Mouse (Mus musculus): ENCODE results near the gene Urb2. TPM values are rescaled to one million over a fixed set of nuclear protein-coding genes. Genes with fewer than 3 reads are reported as not detected.

Gene Urb2
- 1.2 TPM in 2 replicates for polyA plus RNA-seq (2015; fragmentation: Nextera tagmentation; extraction: Ambion mirVana)

DNA sequence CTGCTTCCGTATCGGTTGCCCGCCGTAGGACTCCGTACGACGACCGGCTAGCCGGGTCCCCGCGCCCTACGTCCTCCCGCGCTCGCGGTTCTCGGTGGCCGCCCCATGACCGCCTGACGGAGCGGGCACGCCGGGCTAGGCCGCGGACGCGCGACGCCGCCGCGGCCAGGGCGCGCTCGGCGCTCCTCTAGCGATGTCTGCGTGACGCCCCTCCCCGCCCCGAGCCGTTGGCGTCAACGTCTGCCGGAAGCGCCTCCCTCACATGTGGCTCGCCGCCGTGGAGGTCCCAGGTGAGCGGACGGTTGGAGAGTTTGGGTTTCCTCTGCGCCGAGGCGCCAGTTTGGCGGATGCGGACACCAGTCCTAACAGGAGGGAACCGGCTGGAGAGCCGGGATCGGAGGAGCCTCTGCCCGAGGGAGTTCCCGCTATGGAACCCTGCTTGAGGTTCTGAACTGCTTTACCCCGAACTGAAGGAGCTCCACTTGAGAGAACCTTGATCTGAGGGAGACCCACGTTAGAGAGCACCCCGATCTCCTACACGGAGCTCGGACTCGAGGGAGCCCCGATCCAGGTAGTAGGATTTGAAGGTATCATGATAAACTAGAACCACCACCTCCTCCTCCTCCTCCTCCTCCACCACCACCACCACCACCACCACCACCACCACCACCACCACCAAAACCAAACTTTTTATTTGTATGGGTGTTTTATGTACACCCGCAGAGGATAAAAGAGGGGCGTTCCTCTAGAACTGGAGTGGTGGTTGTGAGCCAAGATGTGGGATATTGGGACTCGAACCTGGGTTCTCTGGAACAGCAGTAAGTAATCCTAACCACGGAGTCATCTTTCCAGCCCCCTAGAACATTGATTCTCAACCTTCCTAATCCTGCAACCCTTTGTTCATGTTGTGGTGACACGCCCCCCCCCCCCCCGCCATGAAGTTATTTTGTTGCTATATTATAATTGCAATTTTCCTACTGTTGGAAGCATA lies at the start of gene Urb2, which contains the start of gene Taf5l:
TSS of gene Urb2 (plus strand) at position 272 of the 991 bp plus-strand sequence.
TSS of gene Taf5l (minus strand) at position 161 of the 991 bp plus-strand sequence.
- H3K27ac ChIP-seq (ENCODE audit: low read depth), result peak within 1 kb of the TSS; percentile 95
- peak within 1 kb of the TSS; percentile 76 for H3K4me2 ChIP-seq (ENCODE audit: low read depth, low read length)
- H3K4me1 ChIP-seq (ENCODE audit: insufficient read depth), result peaks cover 29% of the 10 kb centered on the region
- H3K4me3 ChIP-seq (ENCODE audit: low read depth, low read length), result peak within 1 kb of the TSS; percentile 95
- H3K27me3 ChIP-seq (ENCODE audit: insufficient read depth, low read length), result no peaks in the 10 kb centered on the region
- DNase-seq (peak; percentile 94), ATAC-seq (peak; percentile 91)
- WGBS (ENCODE audit: insufficient replicate concordance), result under 1% methylated on average over 54 of the region's 74 CpGs
- peak within 1 kb of the TSS; percentile 93 for H3K9ac ChIP-seq (replicated peaks)
- no peak for TF ChIP-seq EP300 (IDR thresholded peaks at IDR 0.05; ENCODE audit: low read depth)
- TF ChIP-seq CTCF (IDR thresholded peaks at IDR 0.05; ENCODE audit: low read depth), result no peak
- peaks cover 18% of the 10 kb centered on the region for H3K36me3 ChIP-seq (replicated peaks; ENCODE audit: insufficient read depth, low read length)
- no peaks in the 10 kb centered on the region for H3K9me3 ChIP-seq (ENCODE audit: low read length)

DNA sequence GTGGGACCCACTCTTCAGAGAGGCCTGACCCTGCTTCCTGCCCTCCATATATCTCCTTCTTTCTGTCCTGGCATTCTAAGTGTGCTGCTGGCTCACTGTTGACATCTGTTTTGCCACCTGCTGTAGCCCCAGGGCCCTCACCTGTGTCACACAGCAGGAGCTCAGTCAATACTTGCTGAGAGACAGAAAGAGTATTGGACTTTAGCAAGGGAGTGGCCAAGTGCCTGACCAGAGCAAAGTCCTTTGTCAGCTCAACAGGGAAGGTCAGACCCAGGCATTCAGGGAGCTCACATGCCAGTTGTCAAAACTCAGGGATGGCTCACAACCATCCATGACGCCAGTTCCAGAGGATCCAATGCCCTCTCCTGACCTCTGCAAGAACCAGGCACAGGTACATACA lies 47.8 kb upstream of the Urb2 start:
- Histone ChIP-seq H3K9me3 (ENCODE audit: low read length) (no peaks in the 10 kb centered on the region), H3K27me3 (ENCODE audit: insufficient read depth, low read length) (no peaks in the 10 kb centered on the region), H3K9ac (replicated peaks) (no peak overlapping the region), H3K4me2 (ENCODE audit: low read depth, low read length) (no peak overlapping the region), H3K4me3 (ENCODE audit: low read depth, low read length) (no peak overlapping the region), H3K4me1 (ENCODE audit: insufficient read depth) (peaks cover 26% of the 10 kb centered on the region), H3K36me3 (replicated peaks; ENCODE audit: insufficient read depth, low read length) (peaks cover 72% of the 10 kb centered on the region), H3K27ac (ENCODE audit: low read depth) (peak overlapping the region; percentile 81)
- DNase-seq (peak; percentile 37), ATAC-seq (peak; percentile 88)
- WGBS (ENCODE audit: insufficient replicate concordance), result 65% methylated on average over 1 of the region's 1 CpGs
- no peak for TF ChIP-seq CTCF (IDR thresholded peaks at IDR 0.05; ENCODE audit: low read depth)
- peak; percentile 46 for TF ChIP-seq EP300 (IDR thresholded peaks at IDR 0.05; ENCODE audit: low read depth)

DNA sequence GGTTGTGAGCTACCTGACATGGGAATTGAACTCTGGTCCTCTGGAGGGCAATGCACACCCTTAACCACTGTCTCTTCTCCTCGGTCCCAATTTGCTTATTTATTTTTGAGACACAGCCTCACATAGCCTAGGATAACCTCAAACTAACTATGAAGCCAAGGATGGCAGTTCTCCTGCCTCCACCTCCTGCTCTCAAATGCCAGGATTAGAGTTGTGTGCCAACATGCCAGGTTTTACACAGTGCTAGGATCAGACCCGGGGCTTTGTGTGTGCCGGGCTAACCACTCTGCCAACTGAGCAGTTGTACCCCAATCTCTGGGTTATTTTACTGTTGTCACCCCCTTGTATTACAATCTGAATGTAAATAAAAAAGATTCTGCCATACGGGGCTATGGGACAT lies 43.8 kb upstream of the Urb2 start:
- H3K4me1 ChIP-seq (ENCODE audit: insufficient read depth), result peaks cover 42% of the 10 kb centered on the region
- peak overlapping the region; percentile 75 for H3K4me2 ChIP-seq (ENCODE audit: low read depth, low read length)
- H3K36me3 ChIP-seq (replicated peaks; ENCODE audit: insufficient read depth, low read length), result peaks cover 46% of the 10 kb centered on the region
- peak overlapping the region; percentile 81; the same call in 1 of the 2 replicates for H3K27ac ChIP-seq (ENCODE audit: low read depth)
- H3K4me3 ChIP-seq (ENCODE audit: low read depth, low read length), result peak overlapping the region; percentile 97
- H3K27me3 ChIP-seq (ENCODE audit: insufficient read depth, low read length), result no peaks in the 10 kb centered on the region
- H3K9me3 ChIP-seq (ENCODE audit: low read length), result no peaks in the 10 kb centered on the region
- WGBS (ENCODE audit: insufficient replicate concordance), result 91% methylated on average over 4 of the region's 4 CpGs
- ATAC-seq (no peak), DNase-seq (no peak)
- no peak for TF ChIP-seq EP300 (IDR thresholded peaks at IDR 0.05; ENCODE audit: low read depth)
- peak overlapping the region; percentile 28; the same call in 1 of the 2 replicates for H3K9ac ChIP-seq (replicated peaks)

DNA sequence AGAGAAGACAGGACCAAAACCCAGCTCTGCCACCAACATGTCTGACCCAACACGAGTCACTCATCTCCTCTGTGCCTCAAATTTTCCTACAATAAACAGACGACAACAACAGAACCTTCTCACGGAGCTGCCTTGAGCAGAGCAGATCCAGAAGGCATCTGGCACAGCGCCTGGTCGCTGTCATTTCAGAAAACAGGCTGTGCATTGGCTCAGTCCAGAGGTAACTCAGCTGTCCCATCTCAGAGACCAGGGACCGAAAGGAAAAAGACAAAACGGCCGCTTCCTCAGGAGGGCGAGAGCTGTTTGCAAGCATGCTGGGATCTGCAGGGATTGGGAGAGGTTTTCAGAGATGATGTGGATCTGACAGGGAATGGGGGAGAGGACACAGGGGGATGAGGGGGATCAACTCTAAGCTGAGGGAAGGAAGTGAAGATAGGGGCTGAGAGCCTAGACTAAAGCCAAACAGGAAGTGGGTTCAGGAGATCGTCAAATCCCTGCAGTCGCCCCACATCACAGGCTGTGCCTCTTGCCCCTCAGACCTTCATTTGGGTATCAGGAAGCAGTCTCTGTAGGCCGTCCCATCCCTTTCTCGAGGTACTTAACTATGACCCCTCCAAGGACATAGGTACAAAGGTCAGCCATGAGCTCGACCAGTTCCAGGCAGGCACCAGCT lies 43.0 kb upstream of the Urb2 start:
- H3K9me3 ChIP-seq (ENCODE audit: low read length), result no peaks in the 10 kb centered on the region
- H3K4me1 ChIP-seq (ENCODE audit: insufficient read depth), result peaks cover 40% of the 10 kb centered on the region
- H3K36me3 ChIP-seq (replicated peaks; ENCODE audit: insufficient read depth, low read length), result peaks cover 41% of the 10 kb centered on the region
- peak overlapping the region; percentile 97 for H3K4me3 ChIP-seq (ENCODE audit: low read depth, low read length)
- 0 out of 2 replicates have a peak, but pooled peaks have one; percentile 7 for TF ChIP-seq EP300 (IDR thresholded peaks at IDR 0.05; ENCODE audit: low read depth)
- no peak for TF ChIP-seq CTCF (IDR thresholded peaks at IDR 0.05; ENCODE audit: low read depth)
- ATAC-seq (no peak), DNase-seq (no peak)
- 46% methylated on average over 14 of the region's 14 CpGs for WGBS (ENCODE audit: insufficient replicate concordance)
- peak overlapping the region; percentile 75 for H3K4me2 ChIP-seq (ENCODE audit: low read depth, low read length)
- peak overlapping the region; percentile 81 for H3K27ac ChIP-seq (ENCODE audit: low read depth)
- peak overlapping the region; percentile 28 for H3K9ac ChIP-seq (replicated peaks)
- H3K27me3 ChIP-seq (ENCODE audit: insufficient read depth, low read length), result no peaks in the 10 kb centered on the region

DNA sequence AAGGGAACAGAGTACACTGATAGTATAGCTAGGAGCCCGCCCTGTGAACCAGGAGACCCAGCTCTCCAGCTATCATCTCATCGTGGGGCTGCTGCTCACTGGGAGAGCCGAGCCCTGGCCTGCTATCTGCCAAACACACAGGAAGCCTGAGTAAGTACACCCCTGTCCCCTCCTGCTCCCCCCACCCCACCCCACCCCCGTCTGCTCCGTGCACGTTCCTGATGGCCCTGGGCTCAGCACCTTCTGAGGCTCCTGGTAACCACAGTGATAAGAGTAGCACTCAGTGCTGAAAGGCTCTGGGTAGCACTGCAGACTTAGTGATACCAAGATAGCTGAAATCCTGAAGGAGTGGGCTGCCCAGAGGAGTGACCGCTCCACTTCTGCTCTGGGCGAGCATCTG lies 42.4 kb upstream of the Urb2 start:
- TF ChIP-seq CTCF (IDR thresholded peaks at IDR 0.05; ENCODE audit: low read depth) (no peak), EP300 (IDR thresholded peaks at IDR 0.05; ENCODE audit: low read depth) (peak; percentile 65)
- peak overlapping the region; percentile 97 for H3K4me3 ChIP-seq (ENCODE audit: low read depth, low read length)
- peak; percentile 68 for ATAC-seq
- H3K9me3 ChIP-seq (ENCODE audit: low read length), result no peaks in the 10 kb centered on the region
- peak overlapping the region; percentile 81 for H3K27ac ChIP-seq (ENCODE audit: low read depth)
- H3K4me1 ChIP-seq (ENCODE audit: insufficient read depth), result peaks cover 45% of the 10 kb centered on the region
- peak overlapping the region; percentile 28 for H3K9ac ChIP-seq (replicated peaks)
- WGBS (ENCODE audit: insufficient replicate concordance), result 42% methylated on average over 8 of the region's 8 CpGs
- peak; percentile 71 for DNase-seq
- H3K4me2 ChIP-seq (ENCODE audit: low read depth, low read length), result peak overlapping the region; percentile 75
- H3K27me3 ChIP-seq (ENCODE audit: insufficient read depth, low read length), result no peaks in the 10 kb centered on the region
- peaks cover 38% of the 10 kb centered on the region for H3K36me3 ChIP-seq (replicated peaks; ENCODE audit: insufficient read depth, low read length)

DNA sequence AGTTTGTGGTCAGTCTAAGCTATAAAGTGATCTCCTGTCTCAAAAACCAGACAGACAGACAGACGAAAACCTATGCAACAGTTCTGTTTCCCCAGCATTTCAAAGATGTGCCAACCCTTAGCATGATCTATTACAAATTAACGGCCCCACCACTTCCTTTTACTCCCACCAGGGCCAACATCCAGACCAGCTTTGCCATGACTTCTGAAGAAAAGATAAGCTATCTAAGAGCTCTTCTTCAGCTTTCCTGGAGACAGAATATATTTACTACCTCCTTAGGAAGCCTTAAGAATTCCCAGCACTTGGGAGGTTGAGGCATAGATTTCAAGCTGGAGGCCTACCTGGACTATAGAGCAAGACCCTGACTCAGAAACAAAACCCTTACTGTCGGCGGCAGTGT lies 41.1 kb upstream of the Urb2 start:
- no peak for DNase-seq
- Histone ChIP-seq H3K27ac (ENCODE audit: low read depth) (peak overlapping the region; percentile 81), H3K4me2 (ENCODE audit: low read depth, low read length) (peak overlapping the region; percentile 75), H3K9ac (replicated peaks) (peak overlapping the region; percentile 97), H3K4me1 (ENCODE audit: insufficient read depth) (peaks cover 48% of the 10 kb centered on the region), H3K36me3 (replicated peaks; ENCODE audit: insufficient read depth, low read length) (peaks cover 30% of the 10 kb centered on the region), H3K9me3 (ENCODE audit: low read length) (no peaks in the 10 kb centered on the region), H3K4me3 (ENCODE audit: low read depth, low read length) (peak overlapping the region; percentile 97), H3K27me3 (ENCODE audit: insufficient read depth, low read length) (no peaks in the 10 kb centered on the region)
- WGBS (ENCODE audit: insufficient replicate concordance), result 44% methylated on average over 4 of the region's 4 CpGs
- TF ChIP-seq EP300 (IDR thresholded peaks at IDR 0.05; ENCODE audit: low read depth), result no peak
- TF ChIP-seq CTCF (IDR thresholded peaks at IDR 0.05; ENCODE audit: low read depth), result no peak
- no peak for ATAC-seq
